Mouse (Mus musculus): ENCODE measurements at regions not wholly inside any gene's neighbourhood (a gene's known extent, or its start where the extent isn't known, plus 50 kb on each side); places are given as distances from the start of the nearest gene placed in this dataset.

- no peak for TF ChIP-seq GATA1 (IDR thresholded peaks at IDR 0.05; ENCODE audit: low read length)
Observed at GRCm38 (mm10) chr14:45843829-45844228, 185.9 kb upstream of the Ddhd1 start.

GRCm38 (mm10) chr14:45850588-45850987 lies 192.6 kb upstream of the Ddhd1 start:
- TF ChIP-seq GATA1 (IDR thresholded peaks at IDR 0.05; ENCODE audit: low read length) = no peak

- no peak for TF ChIP-seq GATA1 (IDR thresholded peaks at IDR 0.05; ENCODE audit: low read length)
Observed at GRCm38 (mm10) chr14:45878428-45878827, 220.5 kb upstream of the Ddhd1 start.

- no peak for TF ChIP-seq GATA1 (IDR thresholded peaks at IDR 0.05; ENCODE audit: low read length)
Observed at GRCm38 (mm10) chr14:45920783-45921182, 262.8 kb upstream of the Ddhd1 start.

GRCm38 (mm10) chr14:45943581-45943980 lies 285.6 kb upstream of the Ddhd1 start:
- TF ChIP-seq GATA1 (IDR thresholded peaks at IDR 0.05; ENCODE audit: low read length) = no peak

- TF ChIP-seq GATA1 (IDR thresholded peaks at IDR 0.05; ENCODE audit: low read length) = no peak
Observed at GRCm38 (mm10) chr14:45944101-45944500, 286.2 kb upstream of the Ddhd1 start.

- TF ChIP-seq GATA1 (IDR thresholded peaks at IDR 0.05; ENCODE audit: low read length) = no peak
Observed at GRCm38 (mm10) chr14:45944506-45944905, 286.6 kb upstream of the Ddhd1 start.

GRCm38 (mm10) chr14:45956624-45957023 lies 298.7 kb upstream of the Ddhd1 start:
- TF ChIP-seq GATA1 (IDR thresholded peaks at IDR 0.05; ENCODE audit: low read length) = no peak

GRCm38 (mm10) chr14:45962474-45962873 lies 304.5 kb upstream of the Ddhd1 start:
- no peak for TF ChIP-seq GATA1 (IDR thresholded peaks at IDR 0.05; ENCODE audit: low read length)

- TF ChIP-seq GATA1 (IDR thresholded peaks at IDR 0.05; ENCODE audit: low read length) = no peak
Observed at GRCm38 (mm10) chr14:45964043-45964442, 306.1 kb upstream of the Ddhd1 start.

- TF ChIP-seq GATA1 (IDR thresholded peaks at IDR 0.05; ENCODE audit: low read length) = no peak
Observed at GRCm38 (mm10) chr14:45983206-45983857, 325.4 kb upstream of the Ddhd1 start.

- no peak for TF ChIP-seq GATA1 (IDR thresholded peaks at IDR 0.05; ENCODE audit: low read length)
Observed at GRCm38 (mm10) chr14:45984135-45984892, 326.4 kb upstream of the Ddhd1 start.

GRCm38 (mm10) chr14:45992041-45992869 lies 334.3 kb upstream of the Ddhd1 start:
- no peak for TF ChIP-seq GATA1 (IDR thresholded peaks at IDR 0.05; ENCODE audit: low read length)

- TF ChIP-seq GATA1 (IDR thresholded peaks at IDR 0.05; ENCODE audit: low read length) = no peak
Observed at GRCm38 (mm10) chr14:45992870-45993135, 334.9 kb upstream of the Ddhd1 start.

GRCm38 (mm10) chr14:45993669-45994068 lies 335.7 kb upstream of the Ddhd1 start:
- no peak for TF ChIP-seq GATA1 (IDR thresholded peaks at IDR 0.05; ENCODE audit: low read length)

GRCm38 (mm10) chr14:45996760-45997159 lies 338.8 kb upstream of the Ddhd1 start:
- no peak for TF ChIP-seq GATA1 (IDR thresholded peaks at IDR 0.05; ENCODE audit: low read length)

All from G1E-ER4 (cell line).